Mouse (Mus musculus) E14TG2a.4 (cell line): ENCODE data around the gene Arhgap22.

ENCODE experiments used
- H3K27me3 ChIP-seq: 2 replicates; pipeline ENCODE4 v1.6.1; 2014; ENCODE audit warnings: low read length, control low read depth; ENCODE audit not compliant: insufficient read depth
- H3K36me3 ChIP-seq: 2 replicates; pipeline ENCODE4 v1.6.1; 2014; ENCODE audit warnings: low read length, control low read depth; ENCODE audit not compliant: insufficient read depth
- H3K4me1 ChIP-seq: replicated peaks from 2 replicates; pipeline ENCODE4 v1.6.1; 2014; ENCODE audit warnings: low read depth, low read length, control low read depth
- H3K4me3 ChIP-seq: replicated peaks from 2 replicates; pipeline ENCODE4 v1.5.1; 2014; ENCODE audit warnings: mild to moderate bottlenecking, low read length
- H3K9me3 ChIP-seq: 2 replicates; pipeline ENCODE4 v1.6.1; 2014; ENCODE audit warnings: low read length, control low read depth
- CTCF ChIP-seq: conservative IDR thresholded peaks from 2 replicates; pipeline ENCODE4 v1.5.1; 2014; ENCODE audit warnings: low read length
- NANOG ChIP-seq: IDR thresholded peaks from 2 replicates; pipeline ENCODE4 v1.6.1; 2014; ENCODE audit warnings: borderline replicate concordance, low read length, mixed read lengths
- POU5F1 ChIP-seq: IDR thresholded peaks from 2 replicates; pipeline ENCODE4 v1.6.1; 2014; ENCODE audit warnings: low read length, borderline replicate concordance

Gene Arhgap22

GRCm38 (mm10) chr14:33205280-33205965 is 8.4 kb upstream of the Arhgap22 start:
- Histone ChIP-seq H3K36me3 (no peaks in the 10 kb centered on the region), H3K27me3 (0 out of 2 replicates have a peak, but pooled peaks cover 2% of the 10 kb centered on the region), H3K4me1 (no peaks in the 10 kb centered on the region), H3K9me3 (no peaks in the 10 kb centered on the region), H3K4me3 (no peak overlapping the region)
- TF ChIP-seq NANOG (no peak), POU5F1 (no peak), CTCF (no peak)

GRCm38 (mm10) chr14:33207011-33207410 is 6.8 kb upstream of the Arhgap22 start:
- H3K27me3 ChIP-seq = 0 out of 2 replicates have a peak, but pooled peaks cover 2% of the 10 kb centered on the region
- TF ChIP-seq POU5F1 (no peak), CTCF (peak; percentile 16)
- H3K4me3 ChIP-seq = no peak overlapping the region
- H3K4me1 ChIP-seq = no peaks in the 10 kb centered on the region
- no peaks in the 10 kb centered on the region for H3K36me3 ChIP-seq
- no peaks in the 10 kb centered on the region for H3K9me3 ChIP-seq

GRCm38 (mm10) chr14:33208331-33208730 is 5.5 kb upstream of the Arhgap22 start:
- H3K4me3 ChIP-seq = no peak overlapping the region
- no peaks in the 10 kb centered on the region for H3K9me3 ChIP-seq
- H3K36me3 ChIP-seq = no peaks in the 10 kb centered on the region
- no peaks in the 10 kb centered on the region for H3K4me1 ChIP-seq
- 0 out of 2 replicates have a peak, but pooled peaks cover 2% of the 10 kb centered on the region for H3K27me3 ChIP-seq
- TF ChIP-seq POU5F1 (no peak), NANOG (no peak), CTCF (no peak)

- Histone ChIP-seq H3K4me1 (peaks cover 20% of the 10 kb centered on the region), H3K9me3 (no peaks in the 10 kb centered on the region), H3K27me3 (0 out of 2 replicates have a peak, but pooled peaks cover 2% of the 10 kb centered on the region), H3K36me3 (no peaks in the 10 kb centered on the region), H3K4me3 (no peak overlapping the region)
- TF ChIP-seq CTCF (no peak), POU5F1 (no peak), NANOG (no peak)
Measured at GRCm38 (mm10) chr14:33210806-33211205, 3.0 kb upstream of the Arhgap22 start.

GRCm38 (mm10) chr14:33212271-33212957 is 1.4 kb upstream of the Arhgap22 start:
- TF ChIP-seq POU5F1 (no peak), NANOG (no peak), CTCF (no peak)
- H3K4me3 ChIP-seq = no peak overlapping the region
- peaks cover 8% of the 10 kb centered on the region for H3K27me3 ChIP-seq
- peaks cover 20% of the 10 kb centered on the region for H3K4me1 ChIP-seq
- no peaks in the 10 kb centered on the region for H3K36me3 ChIP-seq
- H3K9me3 ChIP-seq = no peaks in the 10 kb centered on the region

- Histone ChIP-seq H3K27me3 (peaks cover 9% of the 10 kb centered on the region), H3K9me3 (no peaks in the 10 kb centered on the region), H3K36me3 (no peaks in the 10 kb centered on the region), H3K4me3 (no peak overlapping the region), H3K4me1 (peaks cover 20% of the 10 kb centered on the region)
- TF ChIP-seq NANOG (no peak), POU5F1 (no peak), CTCF (no peak)
Measured at GRCm38 (mm10) chr14:33212958-33213309, 892 bp upstream of the Arhgap22 start.

- H3K4me1 ChIP-seq = peaks cover 20% of the 10 kb centered on the region
- H3K4me3 ChIP-seq = peak overlapping the region; percentile 75
- H3K9me3 ChIP-seq = no peaks in the 10 kb centered on the region
- peaks cover 9% of the 10 kb centered on the region for H3K27me3 ChIP-seq
- TF ChIP-seq POU5F1 (no peak), CTCF (no peak)
- no peaks in the 10 kb centered on the region for H3K36me3 ChIP-seq
Measured at GRCm38 (mm10) chr14:33214767-33215128, 922 bp downstream of the Arhgap22 start.

- peaks cover 9% of the 10 kb centered on the region for H3K27me3 ChIP-seq
- H3K4me3 ChIP-seq = peak overlapping the region; percentile 75; the same call in 1 of the 2 replicates
- H3K9me3 ChIP-seq = no peaks in the 10 kb centered on the region
- no peaks in the 10 kb centered on the region for H3K36me3 ChIP-seq
- no peak for TF ChIP-seq CTCF
- no peak for TF ChIP-seq POU5F1
- no peak for TF ChIP-seq NANOG
- peaks cover 20% of the 10 kb centered on the region for H3K4me1 ChIP-seq
Measured at GRCm38 (mm10) chr14:33215163-33215562, 1.3 kb downstream of the Arhgap22 start.
